Mouse (Mus musculus): Measurements from ENCODE around the gene Cd209f. TPM values are rescaled to one million over a fixed set of nuclear protein-coding genes. Genes with fewer than 3 reads are reported as not detected.
"Not testable (repeated sequence)": the region's sequence is repeated elsewhere in the genome, so short reads cannot be mapped to it uniquely, and the experiment has no call there.

Cd209f gene
- 0.45 and 0.83 TPM in 2 replicates for polyA plus RNA-seq (2015; fragmentation: Nextera tagmentation; extraction: Ambion mirVana)

DNA sequence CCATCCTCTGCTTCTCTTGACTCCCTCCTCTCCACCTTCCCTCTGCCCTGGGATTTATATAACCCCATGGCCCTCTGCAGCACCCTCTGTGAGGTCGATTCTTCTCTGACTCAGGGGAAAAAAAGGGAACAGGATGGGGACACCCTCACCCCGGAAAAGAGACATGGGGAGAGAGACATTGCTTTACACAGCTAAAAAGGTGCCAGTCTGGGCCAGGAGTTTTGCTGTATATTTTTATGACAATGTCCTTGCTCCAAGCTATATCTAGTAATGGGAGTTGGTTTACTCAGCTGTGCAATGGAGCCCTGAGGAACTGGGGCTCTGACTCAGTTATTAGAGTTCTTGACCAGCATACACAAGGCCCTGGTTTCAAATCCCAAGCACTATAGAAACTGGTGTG is at the start of gene Cd209f:
Gene Cd209f, minus strand, starts transcription at position 101 of the 400 bp plus-strand sequence.
- not testable (repeated sequence) for DNase-seq (ENCODE audit: low spot score)

DNA sequence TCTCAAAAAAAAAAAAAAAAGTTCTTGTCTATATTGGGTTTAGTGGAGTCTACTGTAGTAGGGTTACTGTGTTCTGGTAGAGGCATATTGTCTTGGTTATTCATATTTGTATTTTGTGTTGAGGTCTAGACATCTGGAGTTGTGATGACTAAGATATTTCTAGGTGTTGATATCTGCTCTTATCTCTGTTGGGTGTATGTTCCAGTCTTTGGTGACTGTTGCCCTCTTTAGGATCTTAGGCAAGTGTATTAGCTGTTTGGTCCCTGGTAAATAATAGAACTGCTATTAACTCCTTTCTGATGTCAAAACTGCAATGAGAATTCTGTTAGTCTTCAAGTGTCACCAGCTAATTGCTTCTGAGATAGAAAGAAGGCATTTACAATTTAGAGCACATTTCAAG is 49.2 kb upstream of the Cd209f start:
- no peak for DNase-seq (ENCODE audit: low spot score)

- DNase-seq (ENCODE audit: low spot score), result no peak
Measured at GRCm38 (mm10) chr8:4147272-4147671, 41.6 kb upstream of the Cd209f start.

DNA sequence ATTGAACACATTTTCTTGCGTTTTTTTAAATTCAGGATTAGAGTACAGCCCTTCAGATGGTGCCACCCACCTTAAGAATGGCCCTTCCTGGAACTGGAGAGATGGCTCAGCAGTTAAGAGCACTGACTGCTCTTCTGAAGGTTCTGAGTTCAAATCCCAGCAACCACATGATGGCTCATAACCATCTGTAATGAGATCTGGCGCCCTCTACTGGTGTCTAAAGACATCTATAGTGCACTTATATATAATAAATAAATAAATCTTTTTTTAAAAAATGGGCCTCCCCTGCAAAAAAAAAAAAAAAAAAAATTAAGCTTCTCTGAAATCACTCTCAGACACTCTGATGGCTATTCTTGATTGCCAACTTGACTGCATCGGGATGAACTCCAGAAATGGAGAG is 36.1 kb upstream of the Cd209f start:
- DNase-seq (ENCODE audit: low spot score), result peak; percentile 44

GRCm38 (mm10) chr8:4139660-4140646 is 34.3 kb upstream of the Cd209f start:
- peak; percentile 80 for DNase-seq (ENCODE audit: low spot score)

DNA sequence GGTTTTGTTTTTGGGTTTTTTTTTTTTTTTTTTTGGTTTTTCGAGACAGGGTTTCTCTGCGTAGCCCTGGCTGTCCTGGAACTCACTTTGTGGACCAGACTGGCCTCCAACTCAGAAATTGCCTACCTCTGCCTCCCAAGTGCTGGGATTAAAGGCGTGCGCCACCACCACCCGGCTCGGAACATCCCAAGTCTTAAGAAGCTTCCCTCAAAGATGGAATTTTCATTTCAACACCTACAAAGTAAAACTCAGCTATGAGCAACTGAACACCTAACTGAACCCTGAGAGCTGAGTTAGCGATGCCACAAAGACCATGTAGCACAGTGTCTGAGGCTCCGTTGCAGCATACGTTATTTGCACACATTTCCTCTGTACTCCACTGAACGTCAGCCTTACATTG is 28.2 kb upstream of the Cd209f start, which contains the start of gene Cd209g:
Gene Cd209g, plus strand, starts transcription at position 301 of the 400 bp plus-strand sequence.
- no peak for DNase-seq (ENCODE audit: low spot score)

DNA sequence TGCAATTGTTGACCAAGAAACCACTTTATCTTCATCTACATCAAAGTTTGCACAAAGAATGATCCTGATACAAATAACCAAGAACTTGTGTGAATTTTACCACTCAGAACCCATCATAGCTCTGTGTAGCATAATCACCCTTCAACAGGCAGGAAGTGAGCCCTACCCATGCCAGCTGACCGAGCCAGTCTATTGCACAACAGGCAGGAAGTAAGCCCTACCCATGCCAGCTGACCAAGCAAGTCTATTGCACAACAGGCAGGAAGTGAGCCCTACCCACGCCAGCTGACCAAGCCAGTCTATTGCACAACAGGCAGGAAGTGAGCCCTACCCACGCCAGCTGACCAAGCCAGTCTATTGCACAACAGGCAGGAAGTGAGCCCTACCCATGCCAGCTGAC is 17.1 kb downstream of the Cd209f start:
- not testable (repeated sequence) for DNase-seq (ENCODE audit: low spot score)

DNA sequence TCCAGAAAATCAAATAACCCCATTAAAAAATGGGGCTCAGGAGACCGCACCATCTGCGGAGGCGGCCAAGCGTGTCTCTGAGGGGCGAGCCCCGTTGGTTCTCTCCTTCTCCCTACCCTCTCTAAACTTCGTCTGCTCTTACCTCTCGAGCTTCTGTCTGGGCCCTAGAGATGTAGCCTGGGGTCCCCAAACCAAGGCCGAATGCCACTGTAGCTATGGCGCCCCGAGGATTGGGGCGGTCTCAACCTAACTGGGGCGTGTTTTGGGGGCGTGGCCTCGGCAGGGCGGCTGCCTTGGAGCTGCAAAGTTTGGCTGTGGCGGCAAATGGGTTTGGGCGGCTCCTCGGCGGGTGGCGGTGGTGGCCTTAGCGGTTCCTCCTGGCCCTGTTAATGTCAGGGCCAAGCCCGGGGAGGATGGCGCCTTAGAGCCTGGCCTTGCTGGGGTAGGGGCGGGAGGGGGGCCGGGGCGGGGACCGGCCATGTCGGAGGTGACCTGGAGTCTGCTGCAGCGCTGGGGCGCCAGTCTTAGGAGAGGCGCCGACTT is 18.4 kb downstream of the Cd209f start:
- not testable (repeated sequence) for DNase-seq (ENCODE audit: low spot score)

Other genes starting within 250 kb of the Cd209f start
- gene Cd209d, start 227.3 kb downstream of the Cd209f start, polyA plus RNA-seq (2015; fragmentation: Nextera tagmentation; extraction: Ambion mirVana), result 0.46 TPM in 2 replicates
- gene Cd209b, start 179.0 kb downstream of the Cd209f start, polyA plus RNA-seq (2015; fragmentation: Nextera tagmentation; extraction: Ambion mirVana), result 0.12 and 0.16 TPM in 2 replicates
- gene Cd209c, start 151.1 kb downstream of the Cd209f start, polyA plus RNA-seq (2015; fragmentation: Nextera tagmentation; extraction: Ambion mirVana), result 0.30 and 0.32 TPM in 2 replicates
- 0.12 TPM in 1 of 2 replicates, not detected in the other for gene Cd209g, start 28.3 kb upstream of the Cd209f start, polyA plus RNA-seq (2015; fragmentation: Nextera tagmentation; extraction: Ambion mirVana)
- gene Evi5l, start 60.7 kb upstream of the Cd209f start, polyA plus RNA-seq (2015; fragmentation: Nextera tagmentation; extraction: Ambion mirVana), result 18.1 and 22.5 TPM in 2 replicates
- gene Prr36, start 111.6 kb upstream of the Cd209f start, polyA plus RNA-seq (2015; fragmentation: Nextera tagmentation; extraction: Ambion mirVana), result 0.42 and 0.46 TPM in 2 replicates
- gene Lrrc8e, start 121.0 kb upstream of the Cd209f start, polyA plus RNA-seq (2015; fragmentation: Nextera tagmentation; extraction: Ambion mirVana), result 0.85 and 0.91 TPM in 2 replicates
- 33.3 and 35.4 TPM in 2 replicates for gene Map2k7, start 132.9 kb upstream of the Cd209f start, polyA plus RNA-seq (2015; fragmentation: Nextera tagmentation; extraction: Ambion mirVana)
- gene Gm49320, start 133.0 kb upstream of the Cd209f start, polyA plus RNA-seq (2015; fragmentation: Nextera tagmentation; extraction: Ambion mirVana), result 0.21 and 0.26 TPM in 2 replicates
- 2.3 and 4.0 TPM in 2 replicates for gene Tgfbr3l, start 142.4 kb upstream of the Cd209f start, polyA plus RNA-seq (2015; fragmentation: Nextera tagmentation; extraction: Ambion mirVana)
- gene Snapc2, start 147.2 kb upstream of the Cd209f start, polyA plus RNA-seq (2015; fragmentation: Nextera tagmentation; extraction: Ambion mirVana), result 34.5 and 36.4 TPM in 2 replicates
- 8.5 and 8.7 TPM in 2 replicates for gene Ctxn1, start 153.4 kb upstream of the Cd209f start, polyA plus RNA-seq (2015; fragmentation: Nextera tagmentation; extraction: Ambion mirVana)
- 49.3 and 50.6 TPM in 2 replicates for gene Timm44, start 170.1 kb upstream of the Cd209f start, polyA plus RNA-seq (2015; fragmentation: Nextera tagmentation; extraction: Ambion mirVana)
- 811 and 840 TPM in 2 replicates for gene Ccl25, start 219.4 kb upstream of the Cd209f start, polyA plus RNA-seq (2015; fragmentation: Nextera tagmentation; extraction: Ambion mirVana)
- 209 and 236 TPM in 2 replicates for gene Elavl1, start 219.6 kb upstream of the Cd209f start, polyA plus RNA-seq (2015; fragmentation: Nextera tagmentation; extraction: Ambion mirVana)